Mouse (Mus musculus) olfactory bulb, adult 2 months (tissue): ENCODE measurements around the gene Repin1. TPM values are rescaled to one million over a fixed set of nuclear protein-coding genes. Genes with fewer than 3 reads are reported as not detected.

ENCODE experiments used
- H3K27ac ChIP-seq: fragments of 200-500 bp; 2 replicates; pipeline ENCODE4 v1.5.1; 2012; ENCODE audit warnings: low read depth, low read length; ENCODE audit not compliant: insufficient read depth
- H3K4me1 ChIP-seq: fragments of 200-500 bp; 2 replicates; pipeline ENCODE4 v1.6.1; 2012; ENCODE audit warnings: low read length; ENCODE audit not compliant: control insufficient read depth, insufficient read depth
- H3K4me3 ChIP-seq: fragments of 200-500 bp; 2 replicates; pipeline ENCODE4 v1.5.1; 2012; ENCODE audit warnings: mild to moderate bottlenecking, low read depth, low read length, moderate library complexity; ENCODE audit not compliant: insufficient read depth
- CTCF ChIP-seq: fragments of 200-500 bp; IDR thresholded peaks from 2 replicates; pipeline ENCODE4 v1.5.1; 2012; ENCODE audit warnings: low read depth, mild to moderate bottlenecking, low read length, moderate library complexity; ENCODE audit not compliant: insufficient read depth
- POLR2A ChIP-seq: fragments of 200-500 bp; IDR thresholded peaks from 2 replicates; pipeline ENCODE4 v1.6.1; 2012; ENCODE audit warnings: mild to moderate bottlenecking, low read depth, low read length, moderate library complexity; ENCODE audit not compliant: insufficient read depth
- WGBS: fragments of 180-500 bp; shearing (Covaris S2); methylation state at CpG from one replicate; pipeline ENCODE4 v1.1.7; 2018; 5-methylcytosine and 5-hydroxymethylcytosine counted together
- polyA plus RNA-seq: library from polyadenylated mRNA; stranded (reverse); fragments of >200 nt; gene quantifications from 2 replicates; pipeline ENCODE4 v1.2.4, GENCODE M21; 2012; ENCODE audit warnings: low replicate concordance; ENCODE audit not compliant: missing spikeins, insufficient read depth, insufficient read length

The Repin1 gene
- polyA plus RNA-seq, 1 experiment, result not detected

- Histone ChIP-seq H3K27ac (peak overlapping the region; percentile 97), H3K4me3 (peak overlapping the region; percentile 74), H3K4me1 (no peaks in the 10 kb centered on the region; the same call in 1 of the 2 replicates)
- TF ChIP-seq CTCF, result no peak
- TF ChIP-seq POLR2A, result no peak
- WGBS, result 16% methylated on average over 14 of the region's 14 CpGs
Measured at GRCm38 (mm10) chr6:48555104-48555890, 38.4 kb upstream of the Repin1 start.

- TF ChIP-seq CTCF (no peak), POLR2A (no peak)
- 93% methylated on average over 3 of the region's 3 CpGs for WGBS
- no peak overlapping the region for H3K4me3 ChIP-seq
Measured at GRCm38 (mm10) chr6:48555956-48556355, 37.7 kb upstream of the Repin1 start.

GRCm38 (mm10) chr6:48565693-48566310 is 27.9 kb upstream of the Repin1 start:
- Histone ChIP-seq H3K4me1 (peaks cover 13% of the 10 kb centered on the region), H3K27ac (no peak overlapping the region), H3K4me3 (no peak overlapping the region)
- WGBS, result 88% methylated on average over 4 of the region's 4 CpGs
- no peak for TF ChIP-seq CTCF
- no peak for TF ChIP-seq POLR2A

More at GRCm38 (mm10) chr6:48555956-48556355, 37.7 kb upstream of the Repin1 start:
- H3K27ac ChIP-seq, result no peak overlapping the region
- no peaks in the 10 kb centered on the region; the same call in 1 of the 2 replicates for H3K4me1 ChIP-seq

GRCm38 (mm10) chr6:48566312-48566711 is 27.4 kb upstream of the Repin1 start:
- 27% methylated on average over 5 of the region's 5 CpGs for WGBS
- TF ChIP-seq CTCF (no peak), POLR2A (no peak)
- peaks cover 13% of the 10 kb centered on the region for H3K4me1 ChIP-seq
- no peak overlapping the region for H3K4me3 ChIP-seq
- H3K27ac ChIP-seq, result no peak overlapping the region

GRCm38 (mm10) chr6:48568036-48568984 is 25.4 kb upstream of the Repin1 start:
- peaks cover 18% of the 10 kb centered on the region for H3K4me1 ChIP-seq
- no peak overlapping the region for H3K4me3 ChIP-seq
- 59% methylated on average over 21 of the region's 21 CpGs for WGBS
- no peak overlapping the region for H3K27ac ChIP-seq
- no peak for TF ChIP-seq CTCF
- no peak for TF ChIP-seq POLR2A

GRCm38 (mm10) chr6:48569065-48569807 is 24.4 kb upstream of the Repin1 start:
- 71% methylated on average over 8 of the region's 8 CpGs for WGBS
- TF ChIP-seq CTCF, result no peak
- TF ChIP-seq POLR2A, result no peak
- no peak overlapping the region for H3K27ac ChIP-seq
- peaks cover 18% of the 10 kb centered on the region for H3K4me1 ChIP-seq
- no peak overlapping the region for H3K4me3 ChIP-seq

GRCm38 (mm10) chr6:48572014-48572413 is 21.7 kb upstream of the Repin1 start:
- H3K27ac ChIP-seq, result no peak overlapping the region
- H3K4me3 ChIP-seq, result no peak overlapping the region
- no peak for TF ChIP-seq CTCF
- no peak for TF ChIP-seq POLR2A
- WGBS, result 89% methylated on average over 5 of the region's 5 CpGs
- peaks cover 18% of the 10 kb centered on the region for H3K4me1 ChIP-seq

GRCm38 (mm10) chr6:48572572-48573061 is 21.1 kb upstream of the Repin1 start, which contains the start of gene Rarres2:
TSS of gene Rarres2 (minus strand) at chr6:48572789.
- 15% methylated on average over 6 of the region's 6 CpGs for WGBS
- Histone ChIP-seq H3K4me1 (peaks cover 18% of the 10 kb centered on the region), H3K27ac (no peak within 1 kb of the TSS), H3K4me3 (no peak within 1 kb of the TSS)
- no peak for TF ChIP-seq CTCF
- TF ChIP-seq POLR2A, result no peak
